Mouse (Mus musculus) MEL (cell line): ENCODE measurements at regions not wholly inside any gene's neighbourhood (a gene's known extent, or its start where the extent isn't known, plus 50 kb on each side); places are given as distances from the start of the nearest gene placed in this dataset.

Source experiments
- DNase-seq: peaks from one replicate; pipeline ENCODE4 v3.0.0; 2011; ENCODE audit warnings: low read depth, low spot score
- H3K27ac ChIP-seq: 2 replicates; pipeline ENCODE4 v1.5.1; 2012; ENCODE audit warnings: low read depth, mild to moderate bottlenecking, control low read depth, low read length, moderate library complexity; ENCODE audit not compliant: control insufficient read depth
- H3K27me3 ChIP-seq, 2 experiments: fragments of 150-350 bp in 1 of 2; sonication (generic) in 1 of 2; 2 replicates each; pipeline ENCODE4 v1.6.1; 2012; ENCODE audit warnings: low read length in 2 of 2, mild to moderate bottlenecking in 2 of 2, improper control_type of control experiment in 1 of 2, moderate library complexity in 1 of 2; ENCODE audit not compliant: insufficient read depth in 2 of 2, control insufficient read depth in 1 of 2
- H3K36me3 ChIP-seq, 2 experiments: 2 replicates each; pipeline ENCODE4 v1.6.1; 2012 to 2014; ENCODE audit warnings: low read length in 2 of 2, improper control_type of control experiment in 1 of 2, inconsistent platforms in 1 of 2, mild to moderate bottlenecking in 1 of 2; ENCODE audit not compliant: insufficient read depth in 2 of 2, control insufficient read depth in 1 of 2
- H3K4me1 ChIP-seq, 2 experiments: fragments of 150-350 bp in 1 of 2; sonication (generic) in 1 of 2; 2 replicates each; pipeline ENCODE4 v1.6.1; 2012; ENCODE audit warnings: low read length in 2 of 2, improper control_type of control experiment in 1 of 2, mild to moderate bottlenecking in 1 of 2; ENCODE audit not compliant: insufficient read depth in 2 of 2, control insufficient read depth in 1 of 2
- H3K4me3 ChIP-seq, 2 experiments: fragments of 150-350 bp in 1 of 2; sonication (generic) in 1 of 2; 2 replicates each; pipeline ENCODE4 v1.5.1; 2012; ENCODE audit warnings: low read depth in 2 of 2, low read length in 2 of 2, mild to moderate bottlenecking in 2 of 2, moderate library complexity in 2 of 2, control low read depth in 1 of 2, improper control_type of control experiment in 1 of 2; ENCODE audit not compliant: control insufficient read depth in 1 of 2, insufficient read depth in 1 of 2
- H3K79me2 ChIP-seq: 2 replicates; pipeline ENCODE4 v1.6.1; 2012; ENCODE audit warnings: mild to moderate bottlenecking, low read length, moderate library complexity; ENCODE audit not compliant: control insufficient read depth, poor library complexity, insufficient read depth
- H3K9ac ChIP-seq: 2 replicates; pipeline ENCODE4 v1.6.1; 2012; ENCODE audit warnings: low read depth, mild to moderate bottlenecking, control low read depth, low read length, moderate library complexity; ENCODE audit not compliant: control insufficient read depth, poor library complexity, severe bottlenecking
- H3K9me3 ChIP-seq: fragments of 150-350 bp; sonication (generic); replicated peaks from 2 replicates; pipeline ENCODE4 v1.6.1; 2012; ENCODE audit warnings: mild to moderate bottlenecking, low read length, improper control_type of control experiment, moderate library complexity; ENCODE audit not compliant: insufficient read depth
- CTCF ChIP-seq, 3 experiments: IDR thresholded peaks in 2 of 3; conservative IDR thresholded peaks in 1 of 3; 2 replicates each; pipeline ENCODE4 v1.5.1; 2011 to 2012; ENCODE audit warnings: low read length in 3 of 3, low read depth in 2 of 3, mild to moderate bottlenecking in 2 of 3, improper control_type of control experiment in 1 of 3, inconsistent platforms in 1 of 3, mixed read lengths in 1 of 3, moderate library complexity in 1 of 3; ENCODE audit not compliant: control insufficient read depth in 1 of 3, insufficient read depth in 1 of 3, poor library complexity in 1 of 3, severe bottlenecking in 1 of 3
- GATA1 ChIP-seq: IDR thresholded peaks from 2 replicates; pipeline ENCODE4 v1.6.1; 2011; ENCODE audit warnings: low read depth, low read length, improper control_type of control experiment
- MAX ChIP-seq: IDR thresholded peaks from 2 replicates; pipeline ENCODE4 v1.6.1; 2011; ENCODE audit warnings: low read length, improper control_type of control experiment
- MEF2A ChIP-seq: IDR thresholded peaks from 2 replicates; pipeline ENCODE4 v1.6.1; 2014; ENCODE audit warnings: low read depth, mild to moderate bottlenecking, inconsistent platforms, low read length, improper control_type of control experiment; ENCODE audit not compliant: poor library complexity, insufficient replicate concordance, severe bottlenecking; ENCODE audit errors: extremely low read depth
- MYC ChIP-seq: IDR thresholded peaks from 2 replicates; pipeline ENCODE4 v1.6.1; 2011; ENCODE audit warnings: low read depth, mild to moderate bottlenecking, low read length, improper control_type of control experiment, moderate library complexity
- POLR2AphosphoS2 ChIP-seq: IDR thresholded peaks from 2 replicates; pipeline ENCODE4 v1.6.1; 2011; ENCODE audit warnings: low read length, improper control_type of control experiment
- RAD21 ChIP-seq: IDR thresholded peaks from 2 replicates; pipeline ENCODE4 v1.6.1; 2011; ENCODE audit warnings: mild to moderate bottlenecking, low read depth, low read length, improper control_type of control experiment
- RCOR1 ChIP-seq: IDR thresholded peaks from 2 replicates; pipeline ENCODE4 v1.6.1; 2012; ENCODE audit warnings: low read depth, mild to moderate bottlenecking, inconsistent platforms, low read length, improper control_type of control experiment
- SIN3A ChIP-seq: IDR thresholded peaks from 2 replicates; pipeline ENCODE4 v1.6.1; 2012; ENCODE audit warnings: low read length, improper control_type of control experiment, inconsistent platforms
- SMC3 ChIP-seq: IDR thresholded peaks from 2 replicates; pipeline ENCODE4 v1.6.1; 2011; ENCODE audit warnings: low read depth, low read length, improper control_type of control experiment
- UBTF ChIP-seq: IDR thresholded peaks from 2 replicates; pipeline ENCODE4 v1.6.1; 2012; ENCODE audit warnings: low read depth, mild to moderate bottlenecking, inconsistent platforms, low read length, improper control_type of control experiment, moderate library complexity, borderline replicate concordance; ENCODE audit not compliant: insufficient read depth
- USF2 ChIP-seq, 2 experiments: IDR thresholded peaks; 2 replicates each; pipeline ENCODE4 v1.6.1; 2011 to 2012; ENCODE audit warnings: improper control_type of control experiment in 2 of 2, low read length in 2 of 2, borderline replicate concordance in 1 of 2, inconsistent platforms in 1 of 2, low read depth in 1 of 2, mild to moderate bottlenecking in 1 of 2; ENCODE audit not compliant: insufficient read depth in 1 of 2
- ZC3H11A ChIP-seq: IDR thresholded peaks from 2 replicates; pipeline ENCODE4 v1.6.1; 2012; ENCODE audit warnings: low read depth, mild to moderate bottlenecking, inconsistent platforms, low read length, improper control_type of control experiment
- ZMIZ1 ChIP-seq: IDR thresholded peaks from 2 replicates; pipeline ENCODE4 v1.6.1; 2012; ENCODE audit warnings: low read depth, mild to moderate bottlenecking, inconsistent platforms, low read length, improper control_type of control experiment, moderate library complexity
- ZNF384 ChIP-seq: IDR thresholded peaks from 2 replicates; pipeline ENCODE4 v1.6.1; 2012; ENCODE audit warnings: low read depth, mild to moderate bottlenecking, inconsistent platforms, low read length, improper control_type of control experiment

DNA sequence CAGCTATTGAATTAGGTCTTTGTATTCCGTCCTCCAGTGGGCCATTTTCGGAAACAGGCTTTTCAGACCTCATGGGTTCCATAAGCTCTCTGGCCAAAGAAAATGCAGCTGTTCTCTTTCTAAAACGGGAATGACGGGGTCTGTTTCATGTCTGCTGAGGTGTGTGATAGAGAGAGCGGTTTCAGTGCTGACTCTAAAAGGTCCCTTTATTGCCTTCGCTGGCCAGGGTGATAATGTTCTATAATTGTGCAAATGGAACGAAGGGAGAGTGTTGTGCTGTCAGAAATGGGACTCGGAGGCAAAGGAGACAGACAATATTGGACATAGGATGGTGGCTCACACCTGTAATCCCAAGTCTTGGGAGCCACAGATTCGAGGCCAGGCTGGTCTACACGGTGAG is 53.5 kb upstream of the Osbpl8 start:
- no peak overlapping the region for H3K4me3 ChIP-seq
- no peaks in the 10 kb centered on the region for H3K27me3 ChIP-seq
- no peak for DNase-seq
- no peak overlapping the region for H3K9ac ChIP-seq
- H3K27ac ChIP-seq = no peak overlapping the region
- no peaks in the 10 kb centered on the region for H3K79me2 ChIP-seq
- peaks cover 0 to 11% of the 10 kb centered on the region in 2 experiments; a peak in 3 of 4 replicates for H3K4me1 ChIP-seq
- H3K36me3 ChIP-seq = peaks cover 0 to 5% of the 10 kb centered on the region in 2 experiments; a peak in 2 of 4 replicates
- TF ChIP-seq MAX = no peak
- no peak for TF ChIP-seq POLR2AphosphoS2
- no peak for TF ChIP-seq USF2 (IDR thresholded peaks at IDR 0.05; ENCODE audit: borderline replicate concordance in 1 of 2, insufficient read depth in 1 of 2, low read depth in 1 of 2, low read length in 2 of 2)
- no peak for TF ChIP-seq MEF2A
- TF ChIP-seq MYC = no peak
- no peaks in the 10 kb centered on the region for H3K9me3 ChIP-seq

- Histone ChIP-seq H3K4me3 (peak overlapping the region; percentile 57 to 59), H3K9ac (no peak overlapping the region), H3K36me3 (peaks cover 0 to 7% of the 10 kb centered on the region in 2 experiments; a peak in 2 of 4 replicates), H3K27ac (no peak overlapping the region), H3K4me1 (peaks cover 0 to 19% of the 10 kb centered on the region in 2 experiments; a peak in 3 of 4 replicates), H3K27me3 (no peaks in the 10 kb centered on the region), H3K9me3 (no peaks in the 10 kb centered on the region), H3K79me2 (no peaks in the 10 kb centered on the region)
- TF ChIP-seq SMC3 (peak; percentile 69), RAD21 (peak; percentile 74), RCOR1 (0 out of 2 replicates have a peak, but pooled peaks have one; percentile 20), ZMIZ1 (no peak), ZC3H11A (peak; percentile 56), UBTF (no peak), SIN3A (0 out of 2 replicates have a peak, but pooled peaks have one; percentile 26), CTCF (IDR thresholded peaks at IDR 0.05 in 2 of 3, conservative IDR thresholded peaks at IDR 0.05 in 1 of 3; ENCODE audit: control insufficient read depth in 1 of 3, insufficient read depth in 1 of 3, low read depth in 2 of 3, low read length in 3 of 3, poor library complexity in 1 of 3, severe bottlenecking in 1 of 3) (peak; percentile 72 to 79 (median 79)), ZNF384 (peak; percentile 83), GATA1 (no peak)
- peak; percentile 86 for DNase-seq
Measured at GRCm38 (mm10) chr10:111108658-111109633, 55.6 kb upstream of the Osbpl8 start.
